Mouse (Mus musculus): Measurements from ENCODE around the gene Sar1b.

Sar1b gene

DNA sequence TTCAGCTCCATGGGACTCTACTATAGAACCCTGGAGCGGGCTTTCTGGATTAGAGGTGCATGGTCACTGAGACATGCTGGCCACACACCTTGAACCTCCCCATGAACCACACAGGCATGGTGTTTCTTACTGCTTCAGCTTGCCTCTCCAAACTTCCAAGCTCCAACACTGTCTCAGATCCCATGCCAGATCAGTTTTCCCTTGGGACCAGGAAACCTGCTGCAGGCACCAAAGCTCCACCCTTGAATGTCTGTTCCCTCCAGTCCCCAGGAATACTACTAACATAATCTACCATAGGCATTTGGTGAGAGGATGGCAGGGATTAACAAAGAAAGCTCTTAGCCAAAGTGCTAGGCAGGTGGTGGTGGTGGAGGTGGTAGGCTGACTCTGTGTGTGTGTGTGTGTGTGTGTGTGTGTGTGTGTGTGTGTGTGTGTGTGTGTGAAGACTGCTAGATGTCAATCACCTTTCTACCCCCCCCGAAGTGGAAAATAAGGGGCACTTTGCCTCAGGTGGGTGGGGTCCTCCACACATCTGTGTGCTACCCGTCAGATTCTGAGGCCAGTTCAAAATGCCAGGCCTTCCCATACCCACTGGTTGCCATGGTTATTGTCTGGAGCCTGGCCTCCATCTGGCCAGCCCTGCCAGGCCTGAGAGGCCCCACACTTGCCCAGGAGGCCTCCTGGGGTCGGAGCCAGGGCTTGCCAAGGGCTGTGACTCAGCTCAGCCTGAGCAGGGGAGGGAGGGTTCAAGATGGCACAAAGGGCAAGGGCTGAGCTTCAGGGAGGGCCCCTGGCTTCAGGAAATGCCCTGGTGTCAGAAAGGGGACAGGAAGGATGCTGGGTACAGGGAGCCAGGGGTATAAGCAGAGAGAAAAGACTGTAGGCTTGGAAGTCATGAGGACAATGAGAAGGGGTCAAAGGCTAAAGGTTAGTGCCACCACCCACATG lies 68.7 kb downstream of the Sar1b start:
- no peak for DNase-seq (ENCODE audit: low spot score)

DNA sequence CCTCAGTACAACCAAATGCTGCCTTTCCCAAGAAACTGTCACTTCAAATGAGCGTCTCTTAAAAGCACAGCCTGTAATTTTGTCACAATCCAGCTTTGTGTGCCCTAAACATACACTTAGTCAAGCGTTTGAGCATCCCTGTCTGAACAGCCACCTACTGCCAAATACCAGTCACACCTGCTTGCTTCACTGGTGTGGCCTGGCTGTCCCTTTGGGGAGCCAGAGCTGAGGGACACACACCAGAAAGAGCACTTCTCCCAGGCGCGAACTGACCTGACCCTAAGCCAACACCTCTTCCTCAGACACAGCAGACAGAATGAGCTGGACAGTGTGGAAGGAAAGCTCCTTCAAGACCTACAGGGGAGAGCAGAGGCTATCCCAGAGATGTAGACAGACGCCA lies 69.5 kb downstream of the Sar1b start:
- DNase-seq (ENCODE audit: low spot score) = no peak

DNA sequence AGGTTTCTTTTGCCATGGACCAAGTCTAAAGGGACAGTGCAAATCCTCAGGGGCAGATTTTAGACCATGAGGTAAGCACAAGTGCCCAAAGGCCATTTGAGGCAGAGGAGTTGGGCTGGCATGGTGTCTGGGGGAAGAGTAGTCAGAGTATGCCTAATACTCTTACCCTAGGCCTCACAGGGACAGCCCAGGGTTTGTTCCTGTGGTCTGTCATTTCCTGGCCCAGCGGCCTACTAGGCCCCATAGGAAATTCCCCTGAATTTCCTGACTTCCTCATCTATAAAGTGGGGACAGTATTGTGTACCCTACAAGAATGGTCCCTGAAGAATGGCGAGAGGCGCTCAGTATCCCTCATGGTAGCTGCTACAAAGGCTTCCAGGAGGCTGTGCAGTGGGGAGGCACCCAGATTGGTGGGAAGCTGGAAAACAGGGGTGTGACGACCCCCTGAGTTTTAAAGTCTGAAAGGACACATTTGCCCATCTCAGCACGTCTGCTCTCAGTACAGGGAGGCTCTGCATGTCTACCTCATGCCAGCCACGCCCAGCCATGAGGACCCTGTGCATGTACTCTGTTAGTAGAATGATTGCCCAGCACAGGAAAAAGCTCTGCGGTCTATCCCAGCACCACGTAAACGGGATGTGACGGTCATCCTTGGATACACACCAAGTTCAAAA lies 70.0 kb downstream of the Sar1b start:
- DNase-seq (ENCODE audit: low spot score) = no peak

DNA sequence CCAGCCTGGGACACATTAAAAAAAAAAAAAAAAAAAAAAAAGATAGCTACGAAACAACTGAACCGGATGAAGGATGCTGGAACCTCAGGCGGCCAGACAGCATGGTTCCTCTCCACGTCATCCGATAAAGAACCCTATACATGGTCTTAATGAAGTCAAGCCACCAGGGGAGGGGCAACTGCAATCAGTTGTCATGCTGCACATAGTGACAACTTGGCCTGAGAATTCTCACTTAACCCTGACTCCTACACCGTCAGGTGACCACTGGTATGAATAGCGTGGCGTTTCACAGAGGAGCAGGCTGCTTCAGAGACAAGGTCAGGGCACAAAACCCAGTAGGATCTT lies 70.6 kb downstream of the Sar1b start:
- DNase-seq (ENCODE audit: low spot score) = no peak

GRCm38 (mm10) chr11:51835598-51835997 lies 72.1 kb downstream of the Sar1b start:
- no peak for DNase-seq (ENCODE audit: low spot score)

DNA sequence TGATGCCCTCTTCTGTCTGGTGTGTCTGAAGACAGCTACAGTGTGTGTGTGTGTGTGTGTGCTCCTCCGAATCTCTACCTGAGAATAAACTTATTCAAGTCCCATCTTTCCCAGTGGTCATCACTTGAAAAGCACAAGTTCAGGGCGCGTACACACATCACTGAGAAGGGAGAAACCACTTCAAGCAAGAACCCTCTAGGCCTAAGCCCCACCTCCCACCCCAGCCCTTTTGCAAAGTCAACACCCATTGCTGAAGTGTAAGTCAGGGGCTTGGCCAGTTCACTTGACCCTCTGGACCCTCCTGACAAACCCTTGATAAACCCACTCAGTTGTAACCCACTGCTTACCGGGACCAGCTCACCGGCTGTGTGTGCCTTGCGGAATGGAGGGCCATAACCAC lies 73.0 kb downstream of the Sar1b start:
- no peak for DNase-seq (ENCODE audit: low spot score)

GRCm38 (mm10) chr11:51837164-51838153 lies 74.0 kb downstream of the Sar1b start:
- no peak for DNase-seq (ENCODE audit: low spot score)

GRCm38 (mm10) chr11:51839106-51839505 lies 75.6 kb downstream of the Sar1b start:
- no peak for DNase-seq (ENCODE audit: low spot score)

DNA sequence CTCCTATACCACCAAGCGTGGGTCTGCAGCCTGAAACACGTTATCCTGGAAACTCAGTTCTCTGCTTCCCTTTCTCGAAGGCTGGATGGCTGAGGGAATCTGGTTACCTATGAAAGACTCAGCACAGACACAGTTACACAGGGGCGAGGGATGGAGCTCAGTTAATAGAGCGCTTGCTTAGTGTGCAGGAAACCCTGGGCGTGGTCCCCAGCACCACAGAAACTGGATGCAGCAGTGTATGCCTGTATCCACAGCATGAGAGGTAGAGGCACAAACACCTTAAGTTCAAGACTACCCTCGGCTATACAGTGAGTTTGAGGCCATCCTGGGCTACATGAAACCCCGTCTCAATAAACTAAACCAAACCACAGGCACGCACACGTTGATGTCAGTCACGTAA lies 76.5 kb downstream of the Sar1b start:
- DNase-seq (ENCODE audit: low spot score) = no peak

DNA sequence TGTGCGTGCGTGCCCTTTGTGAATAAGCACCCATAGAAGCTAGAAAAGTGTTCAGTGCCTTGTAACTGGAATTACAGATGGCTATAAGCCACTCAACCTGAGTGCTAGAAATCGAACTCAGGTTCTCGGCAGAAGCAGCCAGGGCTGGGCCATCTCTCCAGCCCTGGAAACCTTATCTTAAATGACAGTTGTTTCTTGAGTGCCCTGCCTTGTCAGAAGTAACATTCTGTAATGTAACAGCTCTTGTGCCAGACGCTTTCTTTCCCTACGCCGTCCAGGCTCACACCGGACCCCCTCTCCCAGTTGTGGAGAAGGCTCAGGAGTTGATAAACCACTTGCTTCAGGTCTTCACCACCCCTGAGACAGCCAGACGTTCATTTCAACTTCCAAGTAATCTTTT lies 77.2 kb downstream of the Sar1b start:
- DNase-seq (ENCODE audit: low spot score) = no peak

DNA sequence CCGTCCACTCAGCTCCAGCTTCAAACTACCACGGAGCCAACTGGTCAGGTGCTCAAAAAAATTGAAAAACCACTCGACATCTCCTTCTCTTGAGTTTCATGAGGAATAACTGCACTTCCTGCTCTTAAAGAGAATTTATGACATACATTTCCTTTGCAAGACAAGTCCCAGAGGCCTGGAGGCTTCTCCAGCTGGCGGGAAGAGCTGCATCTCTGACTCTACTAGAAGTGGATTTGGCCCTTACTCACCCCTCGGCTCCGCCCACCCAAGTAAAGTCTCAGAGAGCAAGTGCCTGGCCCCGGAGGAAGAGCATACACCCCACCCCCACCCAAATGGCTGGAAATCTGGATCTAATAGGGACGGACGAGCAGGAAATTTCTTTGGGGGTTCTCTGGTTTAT lies 77.7 kb downstream of the Sar1b start:
- DNase-seq (ENCODE audit: low spot score) = no peak
